Mouse (Mus musculus) yolk sac, embryonic 10.5 days (tissue): ENCODE measurements around the gene Itga11.

Experiments
- DNase-seq: peaks from one replicate; pipeline ENCODE4 v3.0.0-alpha.2; 2017; ENCODE audit warnings: low spot score

Gene Itga11

DNA sequence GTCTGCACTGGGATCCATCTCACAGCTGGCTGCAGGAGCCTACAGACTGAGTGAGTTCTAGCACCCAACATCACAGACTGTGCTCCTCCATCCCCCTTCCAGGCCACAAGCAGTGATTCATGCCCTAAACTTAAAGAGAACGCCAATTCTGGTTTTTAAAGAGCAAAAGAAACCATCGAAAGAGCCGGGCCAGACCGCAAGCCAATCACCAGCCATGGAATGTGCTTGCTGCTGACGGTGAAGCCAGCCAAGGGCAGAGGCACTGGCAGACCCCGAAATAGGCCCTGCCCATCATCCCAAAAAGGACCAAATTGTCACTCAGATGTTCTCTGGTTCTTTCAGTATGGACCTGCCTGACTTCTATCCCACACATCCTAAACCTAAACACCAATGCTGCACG, 6.7 kb downstream of the Itga11 start:
- no peak for DNase-seq

DNA sequence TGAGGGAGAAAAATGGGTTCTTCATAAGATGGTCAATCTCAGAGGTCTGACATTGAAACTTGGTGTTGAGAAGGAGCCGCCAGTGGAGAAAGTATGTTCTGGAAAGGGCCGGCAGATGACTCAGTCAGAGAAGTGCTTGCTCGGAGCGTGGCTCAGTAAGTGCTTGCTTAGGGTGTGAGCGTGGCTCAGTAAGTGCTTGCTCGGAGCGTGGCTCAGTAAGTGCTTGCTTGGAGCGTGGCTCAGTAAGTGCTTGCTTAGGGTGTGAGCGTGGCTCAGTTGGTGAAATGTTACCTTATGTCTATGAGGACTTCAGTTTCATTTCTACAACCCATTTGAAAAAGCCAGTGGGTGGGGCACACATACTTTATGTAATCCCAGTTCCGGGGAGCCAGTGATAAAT, 12.1 kb downstream of the Itga11 start:
- no peak for DNase-seq

DNA sequence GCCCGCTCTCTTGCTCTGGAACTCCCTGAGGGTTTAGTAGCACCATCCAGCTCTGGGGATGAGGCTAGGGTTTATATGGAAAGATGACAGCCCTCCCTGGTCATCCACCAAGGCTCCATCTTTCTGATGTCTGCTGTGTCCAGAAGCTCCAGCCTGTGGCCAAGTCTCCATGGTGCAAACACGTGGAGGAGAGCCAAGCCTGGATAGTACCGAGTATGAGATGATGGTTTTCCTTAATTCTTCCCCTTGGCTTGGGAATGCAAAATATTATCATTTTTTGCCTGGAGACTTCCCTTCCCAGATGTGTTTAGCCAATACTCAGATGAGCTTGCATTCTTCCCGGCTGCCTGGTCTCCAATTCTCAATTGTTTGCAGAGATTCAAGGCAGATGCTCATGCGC, 16.4 kb downstream of the Itga11 start:
- no peak for DNase-seq

DNA sequence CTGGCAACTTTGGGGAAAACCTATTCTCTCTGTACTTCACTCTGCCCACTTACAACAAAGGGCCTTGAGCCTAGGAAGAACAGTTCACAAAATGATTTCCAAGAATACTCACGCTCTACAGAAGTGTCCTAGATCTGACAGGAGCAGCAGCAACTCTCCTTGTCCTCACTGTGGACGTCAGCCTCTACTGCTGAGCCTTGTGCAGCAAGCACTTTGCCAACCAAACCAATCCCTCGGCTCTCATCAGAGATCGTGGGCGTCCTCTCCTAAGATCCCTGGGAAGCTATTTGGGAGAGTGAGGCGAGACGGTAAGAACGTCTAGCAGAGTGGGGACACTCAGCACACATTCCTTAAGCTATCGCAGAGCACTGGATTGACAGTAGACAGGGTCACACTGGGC, 17.6 kb downstream of the Itga11 start:
- DNase-seq = no peak

DNA sequence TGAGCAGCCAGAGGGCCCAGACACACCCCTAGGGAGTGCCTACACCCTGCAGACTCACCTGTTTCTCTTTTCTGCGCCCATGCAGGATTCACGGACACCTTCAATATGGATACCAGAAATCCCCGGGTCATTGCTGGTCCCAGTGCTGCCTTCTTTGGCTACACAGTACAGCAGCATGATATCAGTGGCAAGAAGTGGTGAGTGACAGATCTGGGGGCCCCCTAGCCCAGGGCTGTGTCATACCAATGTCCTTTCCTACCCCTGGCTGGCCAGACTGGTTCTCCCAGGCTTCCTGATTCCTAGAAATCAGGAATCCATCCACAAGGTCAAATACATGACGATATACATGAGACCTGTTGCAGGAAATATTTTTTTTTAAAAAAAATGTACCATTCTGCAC, 19.2 kb downstream of the Itga11 start:
- DNase-seq = no peak

DNA sequence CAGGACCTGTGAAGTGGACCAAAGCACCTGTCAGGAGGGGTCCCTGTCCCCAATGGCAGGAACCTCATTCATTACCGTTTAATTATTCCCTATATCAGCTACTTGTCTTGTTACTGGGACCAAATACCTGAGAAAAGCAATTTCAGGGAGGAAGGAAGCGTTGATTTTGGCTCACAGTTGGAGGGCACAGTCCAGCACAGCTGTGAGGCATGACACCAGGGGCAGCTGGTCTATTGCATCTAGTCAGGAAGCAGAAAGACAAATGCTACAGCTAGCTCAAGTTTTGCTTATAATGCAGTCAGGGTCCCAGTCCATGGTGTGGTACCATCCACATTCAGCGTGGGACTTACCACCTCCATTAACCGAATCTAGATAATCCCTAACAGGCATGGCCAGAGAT, 29.6 kb downstream of the Itga11 start:
- DNase-seq = no peak

DNA sequence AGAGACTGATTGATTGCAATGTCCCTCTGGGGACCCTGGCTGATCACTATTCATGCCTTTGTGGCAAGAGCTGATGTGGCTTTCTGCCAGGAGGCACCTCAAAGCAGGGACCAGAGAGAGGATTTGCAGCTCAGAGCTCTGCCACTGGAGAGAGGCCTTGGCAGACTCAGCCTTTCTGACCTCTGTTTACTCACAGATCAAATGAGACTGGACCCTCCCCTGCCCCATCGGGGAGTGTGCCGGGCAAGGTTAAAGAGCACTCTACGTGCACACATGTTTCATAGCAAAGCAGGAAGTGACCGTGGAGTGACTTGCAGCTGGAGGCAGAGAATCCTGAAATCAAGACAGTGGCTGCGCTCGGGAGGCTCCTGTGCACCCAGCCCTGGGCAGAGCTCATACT, 30.2 kb downstream of the Itga11 start:
- peak; percentile 30 for DNase-seq

DNA sequence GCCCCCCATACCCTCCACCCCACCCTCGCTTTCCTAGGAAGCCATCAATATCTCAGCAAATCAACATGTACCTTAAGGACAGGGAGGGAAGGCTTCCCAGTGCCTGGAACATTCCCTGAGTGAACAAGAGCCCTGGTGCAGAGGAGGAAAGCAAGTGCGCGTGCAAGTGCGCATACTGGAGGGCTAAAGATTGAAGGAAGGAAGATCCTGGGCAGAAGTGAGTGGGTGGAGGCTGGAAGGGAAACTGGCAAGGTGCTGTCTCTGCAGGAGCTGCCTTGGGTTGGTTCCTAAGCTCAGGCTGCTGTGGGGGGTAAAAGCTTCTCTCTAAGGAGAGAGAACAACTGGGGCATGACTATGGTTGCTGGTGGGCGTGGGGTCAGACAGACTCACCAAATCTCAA, 32.4 kb downstream of the Itga11 start:
- no peak for DNase-seq

DNA sequence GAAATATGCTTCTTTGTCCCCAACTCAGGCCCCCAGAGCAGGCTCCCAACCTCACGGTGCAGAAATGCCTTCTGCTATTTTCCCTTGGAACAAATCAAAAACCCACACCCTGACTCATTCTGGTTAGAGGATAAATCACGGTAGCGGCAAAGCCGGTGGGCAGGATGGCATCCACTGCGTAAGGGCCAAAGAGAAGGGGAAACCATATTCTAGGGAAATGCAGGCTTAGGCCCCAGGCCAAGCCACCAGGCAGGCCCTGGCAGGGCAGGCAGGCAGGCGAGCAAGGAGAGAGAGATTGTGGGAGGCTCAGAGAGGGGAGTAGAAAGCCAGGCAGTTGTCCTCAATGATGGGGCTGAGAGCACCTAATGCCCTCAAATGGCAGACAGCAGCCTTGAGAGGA, 34.7 kb downstream of the Itga11 start:
- no peak for DNase-seq

DNA sequence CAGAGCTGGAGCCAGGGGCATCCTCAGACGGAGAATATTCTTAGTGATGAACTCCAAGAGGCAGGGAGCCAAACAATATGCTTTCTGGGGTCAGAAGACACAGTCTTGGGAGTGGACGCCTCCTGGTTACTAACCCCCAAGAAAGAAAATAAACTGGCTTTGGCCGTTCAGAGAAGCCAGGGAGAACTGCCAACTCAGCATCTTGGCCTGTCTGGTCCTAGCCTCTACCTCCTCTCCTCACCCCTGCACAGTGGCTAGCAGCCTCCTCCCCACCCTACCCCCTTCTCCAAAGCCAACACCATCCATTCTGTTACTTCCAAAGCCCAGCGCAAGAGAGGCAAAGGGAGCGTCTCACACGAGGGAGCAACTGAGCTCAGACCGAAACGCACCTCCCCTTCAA, 35.4 kb downstream of the Itga11 start:
- no peak for DNase-seq

DNA sequence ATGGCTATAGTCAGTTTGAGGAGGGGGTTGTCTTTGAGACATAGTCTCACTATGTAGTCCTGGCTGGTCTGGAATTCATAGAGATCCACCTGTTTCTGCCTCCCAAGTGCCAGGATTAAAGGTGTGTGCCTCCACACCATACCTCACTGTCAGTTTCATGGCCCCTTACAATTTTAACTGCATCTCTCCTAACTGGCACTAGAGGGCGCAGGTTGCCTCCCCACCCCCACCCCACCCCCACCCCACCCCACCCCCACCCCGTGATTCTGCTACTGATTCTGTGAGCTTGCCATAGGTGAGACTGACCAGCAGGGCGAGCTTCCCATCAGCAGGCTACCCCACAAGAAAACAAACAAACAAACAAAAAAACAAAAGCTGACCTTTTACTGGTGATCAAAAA, 36.7 kb downstream of the Itga11 start:
- DNase-seq = no peak

DNA sequence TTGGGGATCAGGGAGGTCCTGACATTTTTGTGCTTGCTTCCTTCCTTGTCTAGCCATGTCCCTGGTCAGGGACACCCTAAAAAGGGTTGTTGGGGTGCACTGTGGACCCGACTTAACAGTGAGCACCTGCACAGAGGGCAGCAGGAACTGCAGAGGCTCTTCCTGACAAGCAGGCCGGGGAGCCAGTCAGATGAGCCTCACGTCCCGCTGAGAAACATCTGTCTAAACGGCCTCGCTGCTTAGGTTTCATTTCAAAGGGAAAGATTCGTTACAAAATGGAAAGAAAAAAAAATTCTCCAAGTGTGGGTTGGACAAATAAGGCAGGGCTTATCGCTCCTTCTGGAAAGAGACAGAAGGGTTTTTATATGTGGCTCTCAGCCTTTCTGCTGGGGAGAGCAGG, 40.4 kb downstream of the Itga11 start:
- DNase-seq = no peak

DNA sequence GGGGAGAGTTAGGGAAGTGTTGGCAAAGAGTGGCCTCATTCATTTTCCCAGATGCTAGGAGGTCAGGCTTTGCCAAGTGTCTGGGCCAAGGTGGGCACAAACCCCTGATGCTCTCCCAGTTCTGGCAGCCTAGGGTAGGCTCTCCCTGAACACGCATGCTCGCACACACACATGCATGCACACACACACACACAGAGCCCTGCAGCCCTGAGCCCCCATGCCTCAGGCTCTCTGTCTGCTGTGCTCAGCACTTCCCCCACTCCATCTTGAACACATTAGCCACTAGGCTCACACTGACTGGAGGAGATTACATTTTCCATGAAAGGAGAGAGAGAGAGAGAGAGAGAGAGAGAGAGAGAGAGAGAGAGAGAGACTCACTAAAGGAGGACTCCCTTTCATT, 44.2 kb downstream of the Itga11 start:
- DNase-seq = no peak

DNA sequence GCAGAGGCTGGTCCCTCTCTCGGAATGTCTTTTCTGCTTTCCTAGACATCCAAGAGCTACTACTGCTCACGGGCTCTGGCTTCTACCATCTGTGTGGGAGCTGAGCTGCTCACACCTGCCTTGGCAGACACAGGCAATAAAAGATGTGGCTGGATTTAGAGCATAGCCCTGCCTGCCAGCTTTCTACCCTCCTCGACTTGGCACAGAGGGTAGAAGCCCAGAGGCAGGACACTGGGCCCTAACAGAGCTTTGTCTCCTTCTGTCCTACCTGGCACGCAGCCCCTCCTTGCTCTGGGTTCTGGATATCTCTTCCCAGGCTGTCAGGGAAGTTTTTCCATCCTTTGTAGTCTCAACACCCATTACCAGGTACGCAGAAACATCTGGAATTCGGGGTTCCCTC, 45.1 kb downstream of the Itga11 start:
- no peak for DNase-seq

DNA sequence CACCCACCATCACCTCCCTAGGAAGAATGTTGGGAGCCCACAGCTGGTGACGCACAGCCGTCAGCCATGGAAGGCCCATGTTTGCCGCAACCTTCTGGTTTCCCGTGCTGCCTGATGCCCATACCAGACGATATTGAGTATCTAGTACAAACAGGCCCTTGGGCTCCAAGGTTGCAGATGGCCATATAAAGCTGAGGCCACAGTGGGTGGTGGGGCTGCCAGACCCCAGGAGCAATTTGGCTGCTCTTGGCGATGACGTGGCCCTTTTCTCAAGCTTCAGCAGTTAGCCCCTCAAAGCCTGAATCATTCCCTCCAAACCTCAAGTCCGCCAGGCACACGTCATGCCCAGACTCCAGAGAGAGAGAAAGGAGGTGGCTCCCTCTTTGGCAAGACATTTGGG, 46.5 kb downstream of the Itga11 start:
- no peak for DNase-seq

DNA sequence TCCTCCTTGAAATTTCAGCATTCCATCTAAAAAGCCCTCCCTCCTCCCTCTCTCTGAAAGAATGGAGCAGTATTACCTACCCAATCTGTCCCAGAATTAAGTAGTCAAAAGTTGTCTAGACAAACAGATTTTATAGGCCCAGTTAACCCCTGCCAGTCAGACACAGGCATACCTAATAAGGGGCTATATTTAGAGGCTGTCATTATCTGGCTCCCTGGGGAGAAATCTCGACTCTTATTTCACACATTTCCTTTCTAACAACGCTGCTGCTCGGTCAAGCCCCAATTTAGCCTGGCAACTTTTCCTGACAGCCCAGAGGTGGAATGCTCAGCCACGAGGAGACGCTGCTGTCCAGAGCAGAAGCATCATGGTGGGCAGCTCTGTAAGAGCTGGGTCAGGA, 47.6 kb downstream of the Itga11 start:
- no peak for DNase-seq

DNA sequence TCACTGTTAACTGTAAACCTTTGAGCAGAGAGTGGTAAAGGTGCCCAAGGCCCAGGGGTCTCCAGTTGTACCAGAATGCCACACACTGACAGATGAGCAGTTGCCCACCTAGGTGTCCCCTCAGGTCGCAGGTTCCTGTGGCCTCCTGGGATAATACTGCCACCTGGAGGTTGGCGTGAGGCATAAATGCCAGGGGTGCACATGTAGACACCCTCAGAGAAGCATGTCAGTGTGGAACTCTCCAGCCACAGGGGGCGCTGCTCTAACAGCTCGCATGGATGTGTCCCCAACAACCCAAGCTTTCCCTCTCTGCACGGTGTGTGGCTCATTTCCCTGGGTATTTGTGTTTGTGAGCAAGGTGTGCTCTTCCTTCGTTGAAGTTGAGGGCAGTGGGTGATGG, 48.8 kb downstream of the Itga11 start:
- no peak for DNase-seq

DNA sequence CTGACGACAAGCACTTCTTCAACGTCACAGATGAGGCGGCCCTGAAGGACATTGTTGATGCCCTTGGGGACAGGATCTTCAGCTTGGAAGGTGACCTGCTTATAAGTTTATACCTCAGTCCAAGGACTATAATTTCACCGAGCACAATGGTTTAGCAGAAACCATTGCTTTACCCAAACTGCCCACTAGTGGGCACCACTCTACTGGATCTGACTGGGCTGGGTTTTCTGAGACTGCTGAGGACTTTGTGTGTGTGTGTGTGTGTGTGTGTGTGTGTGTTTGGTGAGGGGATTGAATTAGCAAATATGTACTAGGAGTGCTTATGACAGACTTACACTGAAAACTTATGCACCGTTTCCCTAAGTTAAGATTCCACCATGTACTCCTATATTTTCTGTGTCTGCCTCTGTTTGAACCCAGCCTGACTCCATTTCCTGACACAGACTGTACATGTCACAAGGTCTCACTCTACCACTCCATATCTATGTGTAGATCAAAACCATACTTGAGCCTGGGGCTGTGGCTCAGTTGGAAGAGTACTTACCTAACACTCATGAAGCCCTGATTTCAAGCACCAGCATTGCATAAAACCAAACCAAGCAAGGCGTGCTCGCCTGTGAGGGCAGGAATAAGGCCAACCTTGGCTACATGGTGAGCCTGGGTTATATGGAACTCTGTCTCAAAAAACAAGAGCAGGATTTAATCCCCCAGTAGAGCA, 67.1 kb downstream of the Itga11 start:
- DNase-seq = no peak

DNA sequence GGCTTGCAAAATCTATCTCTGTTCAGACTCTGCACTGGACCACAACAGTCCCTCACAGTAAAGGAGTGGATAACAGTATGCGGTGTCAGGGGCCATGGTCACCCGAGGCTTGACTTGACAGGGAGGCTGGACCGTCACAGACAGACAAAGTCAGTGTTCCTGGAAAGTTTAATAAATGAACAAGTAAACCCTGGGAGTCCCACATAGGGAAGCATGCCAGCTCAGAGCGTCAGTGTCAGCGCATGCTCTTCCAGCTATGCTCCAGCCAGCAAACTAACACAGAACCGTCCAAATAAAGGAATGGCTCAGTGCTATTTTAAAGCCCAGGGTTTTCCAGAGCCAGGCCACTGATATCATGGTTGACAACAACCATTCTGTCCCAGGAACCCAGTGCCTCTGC, 69.0 kb downstream of the Itga11 start:
- DNase-seq = no peak

DNA sequence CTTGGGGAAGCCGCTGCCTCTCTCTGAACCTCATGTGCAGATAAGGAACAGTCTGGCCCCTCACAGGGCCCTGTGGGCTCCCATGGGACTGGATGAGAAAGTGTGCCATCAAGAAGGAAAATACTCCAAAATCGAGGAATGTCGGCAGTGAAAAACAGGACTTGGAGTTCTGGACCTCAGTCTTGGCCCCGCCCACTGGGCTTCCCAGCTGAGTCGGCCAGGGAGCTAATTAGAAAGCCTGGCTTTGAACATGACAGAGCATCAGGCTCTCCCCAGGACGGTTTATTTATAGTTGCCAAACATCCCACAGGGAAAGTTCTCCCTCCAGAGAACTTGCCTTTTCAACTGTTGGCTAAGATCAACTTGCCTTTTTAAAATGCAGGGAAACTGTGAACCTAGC, 72.0 kb downstream of the Itga11 start:
- no peak for DNase-seq

DNA sequence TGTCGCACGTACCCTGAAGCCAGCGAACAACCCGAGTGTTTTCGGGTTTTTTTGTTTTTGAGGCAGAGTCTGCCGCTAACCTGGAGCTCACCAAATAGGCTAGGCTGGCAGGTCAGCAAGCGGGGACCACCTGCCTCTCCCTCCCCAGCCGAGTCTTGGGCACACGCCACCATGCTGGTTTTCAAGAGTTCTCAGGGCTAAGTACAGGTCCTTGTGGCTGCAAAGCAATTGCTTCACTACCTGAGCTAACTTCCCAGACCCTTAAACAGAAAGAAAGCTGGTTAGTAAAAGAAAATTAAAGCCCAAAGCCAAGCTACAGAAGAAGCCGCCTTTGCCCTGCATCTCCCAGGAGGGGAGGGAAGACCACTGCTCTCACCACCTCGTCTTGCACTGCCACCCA, 72.8 kb downstream of the Itga11 start:
- no peak for DNase-seq

DNA sequence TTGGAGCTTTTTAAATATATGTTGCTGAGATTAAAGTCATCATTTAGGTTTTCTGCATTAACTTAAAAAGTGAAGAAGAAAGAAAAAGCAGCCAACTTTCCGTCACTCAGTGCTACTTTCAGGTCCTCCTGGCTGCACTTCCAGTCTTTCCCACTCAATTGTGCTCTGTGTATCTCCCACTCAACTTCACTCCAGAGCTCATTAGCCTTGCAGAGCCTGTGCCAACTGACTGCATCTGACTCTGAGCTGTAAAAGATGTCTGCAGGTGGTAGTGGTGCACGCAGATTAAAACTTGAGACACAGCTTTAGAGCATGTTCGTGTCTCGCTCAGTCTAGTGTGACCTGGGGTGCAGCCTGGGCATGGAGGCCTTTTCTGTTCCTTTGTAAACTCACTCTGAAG, 80.7 kb downstream of the Itga11 start:
- no peak for DNase-seq

DNA sequence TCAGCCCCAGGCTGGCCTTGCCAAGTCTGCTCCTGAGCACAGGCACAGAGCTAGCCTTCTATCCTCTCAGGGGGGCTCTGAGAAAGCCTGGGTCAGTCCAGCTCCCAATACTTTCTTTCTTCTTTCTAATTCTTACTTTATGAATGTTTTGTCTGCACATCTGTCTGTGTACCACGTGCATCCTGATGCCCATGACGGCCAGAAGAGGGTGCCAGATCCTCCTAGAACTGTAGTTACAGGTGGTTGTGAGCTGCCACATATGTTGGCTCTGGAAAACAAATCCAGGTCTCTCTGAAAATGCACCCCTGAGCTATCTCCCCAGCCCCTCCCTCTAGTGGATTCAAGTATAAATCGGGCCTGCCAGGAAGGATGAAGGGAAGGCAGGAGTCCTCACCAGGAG, 82.0 kb downstream of the Itga11 start:
- DNase-seq = no peak

DNA sequence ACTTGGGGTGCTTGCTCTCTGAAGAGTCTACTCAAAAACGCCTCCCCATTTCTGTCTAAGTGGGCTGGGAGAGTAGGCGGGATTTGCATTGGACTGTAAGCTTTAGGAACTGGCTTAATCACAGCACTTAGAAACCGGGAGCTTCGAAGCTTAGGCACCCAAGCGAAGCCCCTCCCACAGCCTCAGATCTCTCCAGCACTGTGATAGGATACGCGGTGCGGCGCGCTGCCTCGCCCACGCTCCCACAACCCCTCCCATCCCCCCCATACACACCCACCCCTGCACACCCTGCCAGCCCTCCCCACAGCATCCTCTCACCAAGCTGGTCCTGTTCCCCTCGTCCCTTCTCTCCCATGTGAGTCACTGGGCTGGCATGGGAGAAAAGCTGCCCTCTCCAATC, 85.9 kb downstream of the Itga11 start:
- DNase-seq = no peak

DNA sequence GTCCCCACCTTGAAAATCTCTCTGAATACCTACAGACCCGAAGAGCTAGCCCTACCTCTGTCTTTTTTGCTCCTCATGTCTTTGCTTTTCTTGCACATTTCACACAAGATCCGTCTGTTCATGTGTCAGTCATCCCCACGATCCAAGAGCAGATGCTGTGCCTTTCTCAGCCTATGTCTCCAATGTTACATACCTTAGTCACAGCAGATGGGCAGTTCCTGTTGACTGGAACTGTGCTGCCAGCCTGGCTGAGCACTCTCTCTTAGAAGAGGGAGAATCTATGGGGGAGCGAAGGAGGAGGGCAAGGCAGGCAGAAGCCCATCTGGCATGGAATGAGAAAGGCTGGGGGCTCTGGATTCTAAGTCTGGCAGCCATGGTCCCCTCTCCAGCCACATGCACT, 87.7 kb downstream of the Itga11 start:
- DNase-seq = no peak
